Mouse (Mus musculus): Measurements from ENCODE around the gene Mkrn2os. TPM values are rescaled to one million over a fixed set of nuclear protein-coding genes. Genes with fewer than 3 reads are reported as not detected.

Gene Mkrn2os
- total RNA-seq, 2 experiments from 2014 or later, result not detected

DNA sequence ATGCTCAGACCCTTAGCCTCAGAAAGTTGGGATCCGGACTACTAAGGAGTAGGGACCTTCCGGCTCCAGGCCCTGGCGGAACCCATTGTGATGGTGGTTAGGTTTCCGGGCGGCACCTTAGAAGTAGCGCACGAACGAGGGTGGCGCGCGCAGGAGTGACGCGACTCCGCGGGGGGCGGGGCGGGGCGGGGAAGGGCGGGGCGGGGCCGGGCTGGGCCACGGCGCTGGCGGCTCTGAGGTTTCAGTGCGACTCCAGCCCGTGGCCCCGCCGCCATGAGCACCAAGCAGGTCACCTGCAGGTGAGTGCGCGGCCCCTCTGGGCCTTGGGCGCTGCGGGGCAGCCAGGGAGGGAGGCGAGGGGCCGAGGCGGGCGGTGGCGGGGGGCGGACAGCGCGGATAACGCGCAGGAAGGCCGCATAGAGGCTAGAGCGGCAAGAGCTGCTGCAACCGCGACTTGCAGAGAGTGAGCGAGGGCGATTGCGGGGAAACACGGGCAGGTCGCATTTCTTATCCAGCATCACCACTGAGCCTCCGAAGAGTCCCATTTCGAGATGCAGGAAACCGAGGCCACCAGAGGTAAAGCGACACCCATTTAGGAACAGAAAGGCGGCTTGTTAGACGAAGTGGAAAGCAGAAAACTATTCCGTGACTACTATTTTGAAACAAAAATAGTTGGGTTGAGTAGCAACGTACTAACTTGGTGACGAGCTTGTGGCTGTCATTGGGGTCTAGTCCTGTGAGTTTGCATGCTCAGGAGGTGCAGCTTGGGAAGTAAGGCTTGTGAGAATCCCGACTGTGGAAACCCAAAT, 9.5 kb upstream of the Mkrn2os start, which contains the start of gene Mkrn2:
Gene Mkrn2 (plus strand): TSS at position 188 of the 809 bp plus-strand sequence.
- intact Hi-C loops (cut with DNase I), result loop anchor here (1.0 kb wide), 2 partner anchors 74 to 206 kb away; partner anchors contain the start of genes Raf1 and Rpl32
- peak within 1 kb of the TSS; percentile 89 for H3K27ac ChIP-seq
- peak; percentile 78 to 83 for DNase-seq (ENCODE audit: extremely low spot score in 1 of 2, low spot score in 2 of 2)
- H3K4me3 ChIP-seq, result peak within 1 kb of the TSS; percentile 86
- no peak; the same call in 1 of the 2 replicates for TF ChIP-seq CTCF (IDR thresholded peaks at IDR 0.05)

DNA sequence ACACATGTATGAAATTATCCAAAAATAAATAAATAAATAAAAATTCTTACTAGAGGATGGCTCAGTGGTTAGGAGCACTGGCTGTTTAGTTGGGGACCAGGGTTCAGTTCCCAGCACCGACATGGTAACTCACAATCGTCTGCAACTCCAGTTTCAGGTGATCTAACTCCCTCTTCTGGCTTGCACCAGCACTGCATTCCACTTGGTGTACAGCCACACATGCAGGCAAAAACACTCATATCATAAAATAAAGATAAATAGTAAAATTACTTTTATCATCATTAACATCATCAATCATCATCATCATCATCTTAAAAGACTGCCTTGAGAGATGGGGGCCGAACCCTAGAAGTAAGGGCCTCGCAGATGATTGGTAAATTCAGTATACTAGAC, 8.9 kb upstream of the Mkrn2os start:
- no peak for DNase-seq (ENCODE audit: extremely low spot score in 1 of 2, low spot score in 2 of 2)
- no peak overlapping the region for H3K27ac ChIP-seq
- TF ChIP-seq CTCF (IDR thresholded peaks at IDR 0.05), result no peak; the same call in none of the 2 replicates
- peak overlapping the region; percentile 86 for H3K4me3 ChIP-seq
- intact Hi-C loops (cut with DNase I), result loop anchor here (1.0 kb wide), 2 partner anchors 75 to 207 kb away; partner anchors contain the start of genes Raf1 and Rpl32

- intact Hi-C loops (cut with DNase I), result no loop called here
- no peak overlapping the region for H3K4me3 ChIP-seq
- no peak for TF ChIP-seq CTCF (IDR thresholded peaks at IDR 0.05)
These were observed 3.3 kb upstream of the Mkrn2os start for GRCm38 (mm10) chr6:115595667-115596066.

DNA sequence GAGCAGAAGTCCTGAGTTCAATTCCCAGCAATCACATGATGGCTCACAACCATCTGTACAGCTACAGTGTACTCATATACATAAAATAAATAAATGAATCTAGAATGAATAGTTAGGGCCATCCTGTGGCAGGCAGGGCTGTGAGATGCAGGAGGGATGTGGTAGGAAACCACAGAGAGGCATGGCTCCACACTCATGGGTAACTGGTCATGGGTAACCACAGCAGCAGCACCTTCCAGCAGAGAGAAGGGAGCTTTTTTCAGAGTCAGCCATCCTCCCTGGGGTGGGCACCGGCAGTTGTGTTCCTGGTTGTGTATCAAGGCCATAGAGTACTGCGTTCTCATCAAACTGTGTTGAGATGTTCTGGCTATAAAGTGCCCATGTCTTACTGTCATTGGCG, 2.1 kb upstream of the Mkrn2os start:
- DNase-seq (ENCODE audit: extremely low spot score in 1 of 2, low spot score in 2 of 2), result no peak
- H3K27ac ChIP-seq, result no peak overlapping the region
- no peak for TF ChIP-seq CTCF (IDR thresholded peaks at IDR 0.05)
- no peak overlapping the region for H3K4me3 ChIP-seq
- intact Hi-C loops (cut with DNase I), result no loop called here

More at GRCm38 (mm10) chr6:115595667-115596066, 3.3 kb upstream of the Mkrn2os start:
- no peak overlapping the region for H3K27ac ChIP-seq
- no peak for DNase-seq (ENCODE audit: extremely low spot score in 1 of 2, low spot score in 2 of 2)

DNA sequence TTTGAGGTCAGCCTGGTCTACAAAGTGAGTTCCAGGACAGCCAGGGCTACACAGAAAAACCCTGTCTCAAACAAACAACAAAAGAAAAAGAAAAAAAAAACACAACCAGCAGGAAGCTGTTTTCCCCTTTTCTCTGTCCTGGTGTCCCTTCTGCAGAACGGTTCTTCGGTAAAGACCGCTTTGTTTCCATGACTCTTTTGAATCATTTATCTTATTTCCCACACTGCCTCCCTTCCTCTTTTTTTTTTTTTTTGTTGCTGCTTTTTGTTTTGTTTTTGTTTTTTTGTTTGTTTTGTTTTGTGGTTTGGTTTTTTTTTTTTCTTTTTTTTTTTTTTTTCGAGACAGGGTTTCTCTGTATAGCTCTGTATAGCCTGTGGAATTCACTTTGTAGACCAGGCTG, 876 bp upstream of the Mkrn2os start:
- no peak overlapping the region for H3K4me3 ChIP-seq
- no peak overlapping the region for H3K27ac ChIP-seq
- DNase-seq (ENCODE audit: extremely low spot score in 1 of 2, low spot score in 2 of 2), result no peak
- intact Hi-C loops (cut with DNase I), result no loop called here
- TF ChIP-seq CTCF (IDR thresholded peaks at IDR 0.05), result no peak

DNA sequence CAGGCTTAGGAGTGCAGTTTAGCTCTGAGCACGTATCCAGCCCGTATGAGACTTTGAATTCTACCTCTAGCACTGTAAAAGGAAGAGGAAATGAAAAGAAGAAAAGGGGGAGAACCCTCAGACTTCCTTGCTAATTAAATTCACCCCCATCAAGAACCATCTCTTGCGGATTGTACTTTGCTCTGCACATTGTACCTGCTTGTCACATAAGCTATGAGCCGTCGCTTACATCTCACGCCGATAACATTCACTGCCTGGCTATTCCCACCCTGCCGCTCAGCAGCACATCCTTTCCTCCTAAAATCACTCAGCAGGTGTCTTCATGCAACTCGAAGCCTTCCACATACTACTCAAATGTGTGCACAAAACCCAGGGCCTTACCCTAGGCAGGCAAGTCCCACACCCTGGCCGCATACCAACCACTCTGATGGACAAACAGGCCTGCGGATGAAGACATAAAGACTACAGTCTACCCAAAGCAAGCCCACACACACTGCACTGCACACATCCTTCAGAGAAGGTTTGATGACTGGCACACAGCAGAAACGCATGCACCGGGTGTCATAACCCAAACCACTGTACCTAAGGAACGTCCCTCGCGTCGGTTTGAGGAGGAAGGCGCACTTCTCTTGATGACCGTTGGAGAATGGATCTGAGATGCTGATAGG, 550 bp downstream of the Mkrn2os start:
- TF ChIP-seq CTCF (IDR thresholded peaks at IDR 0.05), result no peak
- H3K27ac ChIP-seq, result no peak overlapping the region
- H3K4me3 ChIP-seq, result no peak overlapping the region
- intact Hi-C loops (cut with DNase I), result no loop called here
- DNase-seq (ENCODE audit: extremely low spot score in 1 of 2, low spot score in 2 of 2), result no peak

DNA sequence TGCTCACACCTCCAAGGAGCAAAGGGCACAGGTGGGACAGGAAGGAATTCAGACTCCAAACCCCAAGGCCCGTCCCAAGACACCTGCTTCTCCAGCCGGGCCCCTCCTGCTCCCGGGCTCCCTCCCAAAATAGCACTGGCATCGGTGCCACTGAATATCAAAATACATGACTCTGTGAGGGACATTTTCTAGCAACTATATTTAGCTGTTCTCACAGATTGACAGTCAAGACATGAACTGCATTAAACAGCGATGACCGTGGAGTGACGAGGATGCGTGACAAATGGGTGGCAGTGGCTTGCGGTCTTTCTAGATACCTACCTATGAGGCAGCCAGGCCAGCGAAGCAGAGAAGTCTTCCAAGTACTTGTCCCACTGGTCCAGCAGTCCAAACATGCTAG, 6.1 kb downstream of the Mkrn2os start:
- no peak overlapping the region for H3K4me3 ChIP-seq
- no peak for TF ChIP-seq CTCF (IDR thresholded peaks at IDR 0.05)
- H3K27ac ChIP-seq, result no peak overlapping the region
- no peak for DNase-seq (ENCODE audit: extremely low spot score in 1 of 2, low spot score in 2 of 2)
- intact Hi-C loops (cut with DNase I), result no loop called here

- Histone ChIP-seq H3K4me3 (no peak overlapping the region), H3K27ac (no peak overlapping the region)
- TF ChIP-seq CTCF (IDR thresholded peaks at IDR 0.05), result no peak
- DNase-seq (ENCODE audit: extremely low spot score in 1 of 2, low spot score in 2 of 2), result no peak
- intact Hi-C loops (cut with DNase I), result no loop called here
These were observed 8.2 kb downstream of the Mkrn2os start for GRCm38 (mm10) chr6:115584176-115584575.

DNA sequence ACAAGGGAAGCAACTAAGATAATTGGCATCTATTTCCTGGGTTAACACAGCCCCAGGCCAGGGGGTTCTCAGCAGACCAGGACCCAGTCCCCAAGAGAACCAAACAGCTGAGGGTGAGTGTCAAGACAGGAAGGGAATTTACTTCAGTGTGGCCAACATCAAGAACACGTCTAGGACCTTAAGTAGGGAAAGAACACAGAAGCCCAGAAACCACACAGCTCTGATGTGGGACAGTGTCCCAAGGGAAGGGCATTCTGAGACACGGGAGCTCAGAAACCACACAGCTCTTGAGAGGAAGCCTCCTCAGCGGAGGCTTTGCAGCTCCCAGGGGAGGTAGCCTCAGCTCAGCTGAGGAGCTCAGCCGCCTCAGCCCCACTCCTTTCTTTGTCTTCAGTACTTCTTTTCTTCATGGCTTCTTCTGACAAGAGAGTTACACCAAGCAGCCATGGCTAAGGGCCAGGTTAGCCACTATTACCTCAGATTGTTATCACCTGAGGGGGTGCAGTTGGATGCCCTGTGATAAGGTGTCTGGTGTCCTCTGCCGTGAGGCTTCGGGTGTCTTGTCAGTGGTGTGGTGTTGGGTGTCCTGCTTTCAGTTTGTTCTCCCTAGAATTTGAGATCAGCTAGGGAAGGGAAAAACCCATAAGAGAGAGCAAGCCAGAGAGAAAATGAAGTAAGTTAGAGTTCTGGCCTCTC, 8.8 kb downstream of the Mkrn2os start:
- no peak for TF ChIP-seq CTCF (IDR thresholded peaks at IDR 0.05)
- no peak for DNase-seq (ENCODE audit: extremely low spot score in 1 of 2, low spot score in 2 of 2)
- intact Hi-C loops (cut with DNase I), result no loop called here
- Histone ChIP-seq H3K4me3 (no peak overlapping the region), H3K27ac (no peak overlapping the region)

DNA sequence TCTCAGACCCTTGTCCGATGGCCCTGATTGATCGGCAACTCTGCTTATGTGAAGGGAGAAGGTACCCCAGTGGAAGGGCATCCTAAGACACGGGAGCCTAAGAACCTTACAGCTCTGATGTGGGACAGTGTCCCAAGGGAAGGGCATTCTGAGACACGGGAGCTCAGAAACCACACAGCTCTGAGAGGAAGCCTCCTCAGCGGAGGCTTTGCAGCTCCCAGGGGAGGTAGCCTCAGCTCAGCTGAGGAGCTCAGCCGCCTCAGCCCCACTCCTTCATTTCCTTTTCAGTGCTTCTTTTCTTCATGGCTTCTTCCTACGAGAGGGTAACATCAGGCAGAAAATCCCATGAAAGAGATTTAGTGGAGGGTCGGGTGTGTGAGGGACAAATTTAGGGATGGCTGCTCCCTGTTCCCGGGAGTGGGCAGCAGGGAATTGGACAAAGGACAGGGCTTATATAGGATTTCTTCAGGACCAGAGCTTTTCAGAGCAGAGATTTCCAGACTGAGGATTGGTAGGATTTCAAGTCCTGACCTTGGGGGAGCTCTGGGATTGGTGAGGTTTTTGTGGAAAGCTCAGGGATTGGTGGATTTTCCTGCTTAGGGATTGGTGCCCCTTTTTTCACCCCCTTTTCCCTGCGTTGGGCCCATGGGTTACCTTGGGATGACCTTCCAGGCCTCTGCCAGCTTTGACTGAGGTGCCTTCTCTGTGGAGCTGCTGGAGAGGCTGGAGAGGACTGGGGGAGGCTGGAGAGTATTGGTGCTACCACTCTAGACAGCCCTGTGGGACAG, 9.9 kb downstream of the Mkrn2os start:
- DNase-seq (ENCODE audit: extremely low spot score in 1 of 2, low spot score in 2 of 2), result no peak
- intact Hi-C loops (cut with DNase I), result no loop called here
- H3K27ac ChIP-seq, result no peak overlapping the region
- no peak for TF ChIP-seq CTCF (IDR thresholded peaks at IDR 0.05)
- H3K4me3 ChIP-seq, result no peak overlapping the region

DNA sequence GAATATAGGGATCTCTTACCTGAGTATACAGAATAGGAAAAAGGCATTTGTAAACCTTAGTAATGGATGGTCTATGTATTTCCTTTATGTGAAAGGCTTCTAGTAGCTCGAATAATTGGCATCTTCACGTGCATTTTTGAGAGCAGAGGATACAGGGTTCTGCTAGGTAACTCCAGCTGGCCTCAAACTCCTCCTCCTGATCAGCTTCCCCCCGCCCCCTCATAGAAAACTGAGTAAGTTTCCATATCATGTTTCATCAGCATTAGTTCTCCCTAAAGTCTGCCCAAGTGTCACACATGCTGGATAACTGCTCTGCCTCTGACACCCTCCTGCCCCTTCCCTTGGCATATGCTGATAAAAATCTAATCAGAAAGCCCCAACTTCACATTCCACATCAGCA, 11.6 kb downstream of the Mkrn2os start:
- Histone ChIP-seq H3K4me3 (no peak overlapping the region), H3K27ac (no peak overlapping the region)
- DNase-seq (ENCODE audit: extremely low spot score in 1 of 2, low spot score in 2 of 2), result no peak
- intact Hi-C loops (cut with DNase I), result no loop called here
- TF ChIP-seq CTCF (IDR thresholded peaks at IDR 0.05), result no peak

Data from left cerebral cortex, adult 2 months (tissue).